Mouse (Mus musculus) frontal cortex, adult (tissue): ENCODE results near the gene Alcam.

Experiments
- ATAC-seq: cut with Nextera tagmentation; 2 replicates; pipeline ENCODE4 v1.9.2; 2017; ENCODE audit warnings: mild to moderate bottlenecking, moderate library complexity, mixed read lengths; ENCODE audit not compliant: low TSS enrichment

The Alcam gene

DNA sequence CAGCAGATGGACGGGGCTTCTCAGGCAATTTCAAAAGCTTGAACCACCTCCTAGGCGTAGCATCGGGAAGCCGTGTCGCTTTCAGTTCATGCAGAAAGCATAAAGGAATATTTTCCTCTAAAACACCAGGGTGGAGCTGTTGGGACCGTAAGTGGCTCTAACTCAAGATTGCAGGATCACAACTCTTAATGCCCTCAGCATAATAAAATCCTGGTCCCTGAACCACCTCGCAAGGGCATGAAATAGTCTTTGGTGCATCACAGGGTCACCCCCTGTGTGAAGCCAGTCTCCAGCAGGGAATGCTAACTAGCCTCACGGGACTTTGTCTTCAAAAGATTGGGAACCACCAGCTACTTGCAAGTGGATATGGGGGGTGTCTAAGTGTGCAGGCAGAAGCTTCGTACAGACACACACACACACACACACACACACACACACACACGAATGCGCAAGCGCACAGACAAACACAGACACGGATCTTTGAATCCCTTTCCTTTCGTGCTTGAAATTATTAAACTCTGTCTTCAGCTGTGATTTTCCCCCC lies at the start of gene Alcam:
Gene Alcam (minus strand): TSS at position 104 of the 544 bp plus-strand sequence.
- ATAC-seq: peak; percentile 13

DNA sequence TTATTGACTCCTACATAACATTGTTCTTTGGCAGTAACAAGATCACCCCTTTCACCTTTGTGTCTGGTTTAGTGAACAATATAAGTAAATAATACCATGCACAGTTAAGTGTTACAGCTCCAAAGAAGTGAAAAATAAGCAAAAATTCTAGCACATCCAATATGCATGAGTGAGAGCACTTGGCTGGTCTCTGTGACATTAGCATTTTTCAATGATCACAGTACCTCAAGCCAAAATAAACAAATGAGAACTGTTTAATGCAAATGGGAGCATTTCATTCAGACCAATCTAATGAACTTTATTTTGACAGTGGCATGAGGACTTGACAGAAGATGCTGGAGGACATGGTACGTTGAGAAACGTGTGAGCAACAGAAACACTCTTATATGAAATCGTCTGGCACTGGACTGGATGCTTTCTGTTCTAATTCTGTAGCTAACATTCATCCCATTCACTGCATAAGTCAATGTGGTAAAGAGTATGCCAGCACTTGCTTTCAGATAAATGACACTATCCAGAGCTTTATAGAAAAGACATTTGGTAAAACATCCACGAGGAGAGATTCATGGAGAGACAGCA lies 45.0 kb upstream of the Alcam start:
- no peak for ATAC-seq

DNA sequence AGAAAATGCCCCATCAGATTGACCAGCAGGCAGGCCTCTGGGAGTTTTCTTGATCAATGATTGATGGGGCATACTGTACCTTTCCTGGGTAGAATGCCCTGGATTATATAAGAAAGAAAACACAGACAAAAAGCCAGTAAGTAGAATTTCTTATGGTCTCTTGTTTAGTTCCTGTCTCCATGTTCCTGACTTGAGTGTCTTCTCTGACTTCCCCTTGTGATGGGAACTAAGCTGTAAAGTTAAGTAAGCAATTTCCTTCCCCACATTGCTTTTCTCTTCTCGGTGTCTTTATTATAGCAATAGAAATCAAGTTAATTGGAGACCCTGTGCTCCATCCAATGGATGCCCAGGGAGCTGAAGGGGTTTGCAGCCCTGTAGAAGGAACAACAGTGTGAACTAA lies 36.7 kb upstream of the Alcam start:
- no peak for ATAC-seq

DNA sequence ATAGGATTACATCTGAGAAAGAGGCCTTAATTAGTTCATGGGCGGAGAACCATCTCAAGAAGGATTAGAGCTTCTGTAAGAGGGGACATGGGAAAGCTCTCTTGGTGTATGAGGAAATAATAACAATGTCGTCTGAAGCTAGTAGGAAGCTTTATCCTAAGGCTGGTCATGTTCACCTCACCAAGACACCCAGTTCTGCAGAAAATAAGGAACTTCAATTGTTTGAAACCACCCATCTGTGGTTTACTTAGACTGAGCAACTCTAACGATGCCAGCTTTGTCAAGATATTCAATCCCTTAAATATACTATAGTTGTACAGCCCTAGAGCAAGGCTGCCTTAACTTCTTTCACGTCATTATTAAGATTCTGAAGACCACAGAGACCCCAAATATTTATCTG lies 20.4 kb upstream of the Alcam start:
- ATAC-seq: no peak

DNA sequence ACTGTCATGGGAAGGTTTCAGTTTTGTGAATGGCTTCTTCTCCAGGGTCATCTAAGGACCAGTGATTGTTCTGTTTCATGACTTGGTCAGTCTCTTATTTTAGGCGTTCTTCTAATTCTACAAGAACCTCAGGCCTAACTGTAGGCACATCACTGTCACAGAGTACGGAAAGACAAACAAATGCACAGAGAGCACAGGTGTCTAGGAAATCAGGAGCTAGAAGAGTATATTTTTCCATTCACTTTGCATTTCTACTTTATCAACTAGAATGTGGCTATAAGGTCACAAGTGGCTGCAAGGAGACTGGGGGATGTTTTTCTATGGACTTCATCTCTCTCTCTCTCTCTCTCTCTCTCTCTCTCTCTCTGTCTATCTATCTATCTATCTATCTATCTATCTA lies 19.2 kb upstream of the Alcam start:
- ATAC-seq: no peak

DNA sequence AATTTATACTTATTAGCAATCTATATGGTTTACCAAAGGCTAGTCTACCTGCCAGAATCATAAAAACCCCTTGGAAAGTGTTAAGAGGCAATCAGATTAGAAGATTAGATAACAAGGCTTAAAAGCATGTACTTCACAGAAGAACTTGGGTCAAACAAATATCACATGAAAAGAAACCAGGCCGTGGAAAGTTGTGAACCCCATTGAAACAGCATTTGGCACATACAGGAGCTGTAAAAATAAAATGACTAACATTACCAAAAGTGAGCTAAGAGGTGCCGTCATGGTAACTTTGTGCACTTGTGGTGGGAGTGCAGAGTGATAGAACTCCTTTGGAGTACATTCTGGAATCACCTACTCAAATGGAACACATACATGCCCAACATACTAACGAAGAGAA lies 18.8 kb upstream of the Alcam start:
- no peak for ATAC-seq

DNA sequence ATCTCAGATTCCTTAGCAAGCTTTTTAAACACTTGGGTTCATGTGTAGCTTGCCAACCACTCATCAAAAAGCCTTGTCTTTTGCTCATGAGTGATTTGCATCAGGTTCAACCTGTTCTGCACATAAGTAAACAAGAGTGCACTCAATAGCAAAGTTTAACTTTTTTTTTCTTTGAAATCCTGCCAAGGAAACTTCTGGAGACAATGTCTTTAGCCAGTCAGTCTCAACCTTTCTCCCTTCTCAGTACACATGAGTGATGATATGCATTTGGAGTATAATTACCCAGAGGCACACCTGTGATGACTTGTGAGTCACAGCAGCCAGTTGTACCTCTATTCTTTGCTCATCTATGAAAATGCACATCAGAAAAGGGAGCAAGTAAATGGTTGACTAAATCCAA lies 18.2 kb upstream of the Alcam start:
- ATAC-seq: no peak

DNA sequence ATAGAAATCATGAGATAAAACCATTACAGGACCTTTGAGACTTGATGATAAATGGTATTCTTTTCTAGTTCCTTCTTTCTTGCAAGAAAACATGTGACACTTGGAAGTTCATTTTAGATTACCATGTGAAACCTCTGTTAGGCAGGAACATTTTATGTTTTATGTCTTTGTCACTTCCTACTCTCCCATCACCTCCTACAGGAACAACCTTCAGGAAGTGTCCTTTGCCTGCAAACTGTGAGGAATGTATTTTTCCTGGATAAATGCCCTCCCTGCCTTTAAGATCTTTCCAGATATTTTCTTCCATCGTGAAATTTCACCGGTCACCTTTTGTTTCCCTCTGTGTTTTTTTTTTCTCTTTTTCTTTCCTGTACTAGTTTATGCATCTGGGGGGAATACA lies 17.0 kb upstream of the Alcam start:
- peak; percentile 97 for ATAC-seq

DNA sequence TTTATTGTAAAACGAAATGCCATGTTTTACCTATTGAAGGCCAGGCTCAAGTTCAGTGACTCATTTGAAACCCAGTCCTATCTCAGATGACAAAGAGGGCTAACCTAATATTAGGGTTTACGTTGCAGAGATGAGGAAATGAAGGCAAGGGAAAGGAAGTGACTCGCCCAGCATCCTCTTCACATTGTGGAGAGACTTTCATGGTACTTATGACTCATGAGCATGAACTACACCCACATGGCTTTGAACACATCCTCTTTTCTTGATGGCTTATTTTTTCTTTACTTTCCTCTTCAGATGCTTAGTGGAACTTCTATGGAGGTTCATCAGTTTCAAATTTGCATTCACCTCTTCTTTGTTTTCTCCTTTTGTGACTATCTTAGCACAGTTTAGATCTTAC lies 16.4 kb upstream of the Alcam start:
- ATAC-seq: peak; percentile 39; the same call in 1 of the 2 replicates

DNA sequence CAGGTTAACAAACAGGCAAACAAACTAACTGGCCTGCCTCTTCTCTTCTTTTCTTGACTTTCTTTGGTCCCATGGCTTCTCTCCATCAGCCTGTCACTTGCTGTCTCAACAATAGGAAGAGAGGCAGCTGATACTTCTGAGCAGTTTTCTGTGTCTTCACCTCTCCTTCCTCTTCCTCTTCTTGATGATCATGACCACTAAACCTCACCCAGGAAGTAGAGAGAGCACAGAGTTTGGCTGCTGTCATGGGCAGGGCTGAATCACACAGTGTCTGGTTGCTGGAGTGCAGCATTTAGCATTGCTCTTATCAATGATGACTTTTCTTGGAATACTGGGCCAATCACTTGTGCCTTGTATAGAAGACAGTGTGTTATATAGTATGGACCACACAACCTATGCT lies 14.6 kb upstream of the Alcam start:
- no peak for ATAC-seq

DNA sequence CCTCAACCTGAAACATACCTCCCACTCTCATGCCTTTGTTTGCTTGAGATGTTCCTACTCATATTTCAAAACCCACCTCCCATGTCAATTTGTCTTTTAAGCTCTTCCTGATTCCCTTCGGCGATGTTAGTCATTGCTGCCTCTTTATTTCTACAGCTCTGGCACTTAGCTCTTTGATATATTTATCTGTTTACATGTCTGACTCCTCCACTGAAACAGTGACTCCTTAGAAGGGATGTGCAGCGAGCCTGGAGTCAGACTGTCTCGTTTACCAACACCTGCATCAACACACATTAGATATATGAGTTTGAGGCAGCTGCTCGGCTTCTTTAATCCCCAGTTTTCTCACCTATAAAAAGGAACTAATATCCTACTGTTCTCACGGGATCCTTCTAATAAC lies 12.9 kb upstream of the Alcam start:
- no peak for ATAC-seq

DNA sequence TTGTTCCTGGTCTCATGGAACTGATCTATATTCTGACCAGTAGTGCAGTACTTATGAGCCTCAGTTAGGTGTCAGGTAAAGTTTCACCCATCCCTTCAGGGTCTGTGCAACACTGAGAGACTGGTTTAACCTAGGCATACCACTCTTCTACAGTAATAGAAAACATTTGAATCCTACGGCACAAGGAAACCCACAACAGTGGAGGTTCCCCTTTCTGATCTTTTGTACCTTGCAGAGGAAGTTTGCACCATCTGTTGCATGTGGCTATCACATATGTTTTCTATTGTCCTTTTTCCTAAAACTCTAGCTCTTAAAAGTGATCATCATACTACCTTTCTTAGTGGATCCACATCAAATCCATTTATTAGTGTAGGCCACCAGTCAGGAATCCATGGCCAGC lies 10.7 kb upstream of the Alcam start:
- ATAC-seq: no peak

DNA sequence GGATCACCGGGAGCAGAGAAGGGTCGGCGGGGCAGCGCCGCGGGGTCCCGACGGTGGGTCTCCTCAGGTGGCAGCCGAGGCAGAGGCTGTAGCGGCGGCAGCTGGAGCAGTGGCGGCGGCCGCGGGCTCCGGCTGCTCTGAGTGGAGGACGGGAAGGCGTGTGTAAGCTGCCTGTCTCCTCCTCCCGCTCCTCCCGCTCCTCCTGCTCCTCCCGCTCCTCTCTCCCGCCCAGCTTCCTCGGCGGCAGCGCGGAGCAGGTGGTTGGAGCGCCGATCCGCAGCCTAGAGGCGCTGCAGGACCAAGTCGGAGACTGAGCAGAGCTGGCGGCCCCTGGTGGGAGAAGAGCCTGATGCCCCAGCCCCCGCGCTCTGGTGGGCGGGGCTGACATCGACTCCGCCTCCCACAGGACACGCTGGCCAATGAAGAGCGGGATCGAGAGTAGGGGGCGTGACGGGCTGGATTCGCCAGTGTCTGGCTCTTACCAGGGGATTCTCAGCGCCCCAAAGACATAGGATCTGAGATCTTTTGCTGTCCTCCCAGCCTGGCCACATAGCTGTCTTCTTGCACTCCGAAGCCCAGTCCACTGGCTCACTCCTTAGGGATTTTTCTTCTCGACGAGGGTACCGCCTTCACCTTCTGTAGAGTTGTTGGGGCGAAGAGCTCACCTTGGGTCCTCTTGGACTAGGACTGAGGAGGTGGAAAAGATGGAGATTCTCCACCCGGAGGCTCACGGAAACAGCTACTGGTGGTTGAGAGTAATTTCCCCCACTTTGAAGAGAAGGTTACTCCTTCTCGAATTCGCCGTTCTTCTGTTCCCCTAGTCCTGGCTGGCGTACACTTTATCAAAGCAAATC lies 785 bp downstream of the Alcam start:
- peak; percentile 77 for ATAC-seq

DNA sequence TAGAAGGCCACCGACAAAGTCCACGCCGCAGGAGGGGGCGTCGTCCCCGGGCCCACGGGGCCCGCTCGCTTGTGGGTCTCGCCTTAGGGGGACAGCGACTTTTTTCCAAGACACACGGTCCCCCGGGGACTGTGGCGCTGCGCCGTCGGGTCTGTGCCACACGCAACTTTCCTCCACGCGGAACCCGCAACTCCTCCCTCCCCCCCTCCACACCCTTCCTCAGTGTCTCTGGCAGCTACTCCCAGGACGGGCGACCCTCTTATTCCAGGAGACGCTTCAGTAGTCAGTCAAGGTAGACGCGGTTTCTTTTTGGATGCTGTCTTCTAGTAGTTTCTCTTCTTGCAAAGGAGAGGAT lies 1.4 kb downstream of the Alcam start:
- ATAC-seq: no peak

DNA sequence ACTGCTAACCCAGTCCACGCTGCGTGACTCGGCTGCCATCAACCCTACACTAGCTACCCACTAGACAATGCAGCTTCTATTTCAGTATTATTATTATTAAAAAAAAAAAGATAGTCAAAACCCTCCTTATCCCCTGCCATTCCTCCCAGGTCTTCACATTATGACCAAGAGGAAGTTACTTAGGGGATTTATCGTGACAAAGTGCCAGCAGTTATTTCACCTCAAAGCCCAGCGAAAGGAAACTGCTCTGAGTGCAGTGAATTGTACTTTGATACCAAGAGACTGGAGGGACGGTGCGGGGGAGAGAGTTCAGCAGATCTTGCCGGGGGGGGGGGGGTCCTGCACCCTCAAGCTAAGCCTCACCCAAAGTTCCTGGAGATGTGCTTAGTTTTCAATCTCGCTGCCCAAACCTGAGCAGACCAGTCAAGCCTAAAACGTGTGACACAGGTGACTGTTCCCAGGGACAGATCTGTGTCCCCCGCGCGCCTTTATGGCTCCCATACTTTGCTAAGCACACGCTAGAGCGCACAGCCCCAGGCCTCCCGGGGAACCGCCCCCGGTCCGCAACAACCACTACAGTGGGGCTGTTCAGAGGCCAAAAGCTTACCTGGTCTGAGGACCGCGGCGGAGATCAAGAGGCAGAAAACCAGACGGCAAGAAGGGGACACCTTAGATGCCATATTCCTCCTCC lies 1.9 kb downstream of the Alcam start:
- no peak for ATAC-seq

DNA sequence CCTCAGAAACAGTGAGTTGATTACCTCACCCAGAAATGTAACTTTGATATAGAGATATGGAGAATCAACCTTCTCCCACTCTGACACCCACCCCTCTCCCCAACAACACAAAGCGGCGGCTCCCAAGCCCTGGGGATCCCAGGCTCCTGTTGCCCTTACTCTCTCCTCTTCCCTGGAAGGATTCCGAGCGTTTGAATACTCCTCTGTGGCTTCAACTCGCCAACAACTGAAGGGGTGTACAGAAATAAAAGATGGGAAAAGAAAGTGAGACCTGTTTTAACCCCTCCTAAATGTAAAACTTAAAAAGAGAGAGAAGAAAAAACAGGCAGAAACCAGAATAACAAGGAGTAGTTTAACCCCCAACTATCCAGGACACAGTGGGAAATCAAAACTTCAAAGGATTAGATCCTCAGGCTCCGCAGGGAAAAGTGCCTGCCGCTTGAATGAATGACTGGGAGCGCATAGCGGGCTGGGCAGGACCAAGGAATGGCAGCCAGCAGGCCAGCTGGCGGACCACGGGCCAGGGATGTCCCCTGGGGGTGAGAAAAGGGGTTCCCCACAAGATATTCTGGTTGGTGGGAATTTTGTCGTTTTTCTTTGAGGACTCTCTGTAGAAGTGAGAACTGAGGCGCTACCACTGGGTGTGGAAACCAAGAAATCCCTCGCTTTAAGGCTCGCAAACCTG lies 2.6 kb downstream of the Alcam start:
- ATAC-seq: no peak

DNA sequence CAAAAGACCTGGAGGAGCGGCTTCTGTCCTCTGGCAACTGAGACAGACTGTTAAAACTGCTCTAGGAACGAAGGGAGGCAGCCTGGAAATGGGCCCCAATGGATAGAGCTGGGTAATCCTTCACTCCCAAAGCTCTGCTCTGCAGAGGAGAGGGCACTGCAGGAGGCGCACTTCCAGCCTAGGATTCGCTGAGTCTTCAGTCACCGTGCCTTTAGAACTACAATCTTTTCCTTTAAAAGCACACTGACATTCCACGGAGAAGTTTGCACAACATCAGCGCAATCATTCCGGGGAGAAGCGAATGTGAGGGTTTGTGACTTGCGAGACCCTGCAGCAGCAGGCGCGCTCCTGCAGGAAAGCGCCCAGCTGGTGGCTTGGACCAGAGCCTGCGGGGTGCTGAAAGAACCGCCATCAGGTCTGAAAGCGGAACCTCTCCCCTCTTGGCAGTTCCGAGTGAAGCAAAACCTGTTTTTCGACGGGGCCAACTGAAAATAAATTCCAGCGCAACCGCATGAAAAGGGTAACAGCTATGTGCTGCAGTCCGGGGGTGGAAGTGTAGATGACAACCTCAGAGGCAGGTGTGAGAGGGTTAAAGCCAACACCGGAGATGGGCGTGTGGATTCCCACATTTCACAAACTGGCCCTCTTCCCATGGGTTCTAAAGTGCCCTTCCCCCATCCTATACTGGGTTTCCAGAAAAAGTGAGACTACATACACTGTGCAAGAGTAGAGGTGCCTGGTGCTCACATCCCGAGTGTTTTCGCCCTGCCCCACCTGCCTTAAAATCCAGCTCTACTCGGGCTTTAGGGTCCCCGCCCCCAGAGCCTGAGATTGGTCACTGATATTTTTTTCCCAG lies 3.4 kb downstream of the Alcam start:
- peak; percentile 24 for ATAC-seq

DNA sequence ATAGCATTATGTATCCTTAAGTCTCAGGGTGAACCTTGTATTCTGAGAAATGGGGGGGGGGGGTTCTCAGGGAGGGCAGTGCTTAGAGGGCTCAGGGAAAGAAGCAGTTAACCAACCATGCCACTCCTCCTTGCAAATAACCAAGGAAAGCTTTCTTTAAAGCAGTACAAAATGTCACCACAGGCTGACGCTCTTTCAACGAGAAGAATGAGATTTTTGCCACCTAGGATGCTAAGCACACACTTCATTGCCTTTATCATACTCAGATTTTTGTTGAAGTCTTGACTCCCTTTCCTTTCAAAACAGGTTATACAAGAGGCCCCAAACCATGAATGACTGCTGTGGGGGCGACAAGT lies 4.0 kb downstream of the Alcam start:
- ATAC-seq: peak; percentile 17

DNA sequence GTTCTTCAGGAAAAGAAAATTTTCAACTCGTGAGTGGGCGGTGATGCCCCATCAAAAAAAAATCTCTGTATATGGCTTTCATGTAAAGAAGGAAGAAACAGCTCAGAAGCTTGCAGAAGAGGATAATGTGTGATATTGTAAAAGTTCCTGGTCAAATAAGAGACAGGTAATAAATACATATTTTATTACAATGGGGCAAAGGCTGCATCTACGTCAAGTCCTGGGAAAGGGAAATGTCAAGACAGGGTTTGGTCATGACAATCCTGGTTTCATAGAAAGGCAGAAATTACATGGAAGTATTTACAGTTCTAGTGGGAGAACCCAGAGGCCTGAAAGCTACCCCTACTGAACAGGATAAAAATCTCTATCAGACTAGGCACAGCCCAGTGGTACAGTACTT lies 7.9 kb downstream of the Alcam start:
- no peak for ATAC-seq

DNA sequence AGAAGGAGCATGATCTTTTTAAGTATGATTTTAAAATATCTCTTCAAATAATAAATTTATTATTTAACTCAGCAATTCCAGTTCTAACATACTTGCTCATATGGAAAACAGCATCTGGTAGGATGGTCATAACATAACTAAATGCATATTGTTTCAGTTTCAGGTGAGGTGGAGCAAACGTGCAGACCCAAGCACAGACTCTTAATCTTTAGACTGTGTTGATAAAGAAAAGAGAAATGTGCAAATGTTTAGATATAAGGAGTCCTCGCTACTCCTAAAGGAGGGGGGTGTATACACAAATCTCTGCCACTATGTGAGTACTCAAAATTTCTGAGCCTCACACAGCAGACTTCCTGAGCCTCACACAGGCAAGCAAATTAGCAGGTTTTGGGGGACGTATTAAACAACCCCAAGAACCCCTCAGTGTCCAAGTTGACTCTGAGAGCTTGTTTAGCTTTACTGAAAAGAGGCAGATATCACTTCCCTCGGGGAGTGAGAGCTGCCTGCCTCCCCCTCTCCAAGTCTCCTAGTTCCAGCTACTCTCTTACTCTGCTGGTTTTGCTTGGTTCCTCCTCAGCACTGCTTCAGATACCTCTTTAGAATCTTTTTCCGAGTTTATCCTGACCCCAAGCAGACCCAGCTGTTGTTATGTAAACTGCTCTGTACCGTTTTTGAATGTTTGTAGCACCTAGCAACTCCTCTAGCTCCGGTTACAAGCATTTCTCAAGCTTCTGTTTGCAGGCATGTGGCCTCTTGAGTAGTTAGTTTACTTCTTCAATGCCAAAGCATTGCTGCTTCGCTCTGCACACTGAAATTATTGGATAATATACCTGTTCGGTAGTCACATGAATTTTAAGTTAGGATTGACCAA lies 10.0 kb downstream of the Alcam start:
- ATAC-seq: no peak
